Mouse (Mus musculus) ES-E14 (cell line): ENCODE results near the gene Ankrd2. TPM values are rescaled to one million over a fixed set of nuclear protein-coding genes. Genes with fewer than 3 reads are reported as not detected.
A peak's percentile ranks its signal among the peaks of the same experiment; 100 is the strongest.

Experiments
- DNase-seq: peaks from one replicate; pipeline ENCODE4 v3.0.0-alpha.2; 2013; ENCODE audit warnings: low read depth, low spot score
- H3K27ac ChIP-seq: 2 replicates; pipeline ENCODE4 v1.5.1; 2012; ENCODE audit warnings: low read depth, mild to moderate bottlenecking, low read length, moderate library complexity, mixed read lengths; ENCODE audit not compliant: poor library complexity, insufficient read depth, severe bottlenecking
- H3K36me3 ChIP-seq: 2 replicates; pipeline ENCODE4 v1.6.1; 2012; ENCODE audit warnings: mild to moderate bottlenecking, low read length, moderate library complexity, mixed read lengths; ENCODE audit not compliant: control insufficient read depth, poor library complexity, insufficient read depth, severe bottlenecking
- H3K4me1 ChIP-seq, 2 experiments: fragments of 150-350 bp in 1 of 2; sonication (generic) in 1 of 2; 2 replicates each; pipeline ENCODE4 v1.6.1; 2012; ENCODE audit warnings: low read length in 2 of 2, mild to moderate bottlenecking in 1 of 2, mixed read lengths in 1 of 2; ENCODE audit not compliant: control insufficient read depth in 2 of 2, insufficient read depth in 2 of 2, poor library complexity in 1 of 2
- H3K4me3 ChIP-seq, 2 experiments: fragments of 150-350 bp in 1 of 2; sonication (generic) in 1 of 2; 2 replicates each; pipeline ENCODE4 v1.5.1; 2012; ENCODE audit warnings: low read length in 2 of 2, low read depth in 1 of 2, mild to moderate bottlenecking in 1 of 2, mixed read lengths in 1 of 2; ENCODE audit not compliant: insufficient read depth in 1 of 2, poor library complexity in 1 of 2, severe bottlenecking in 1 of 2
- H3K9ac ChIP-seq: 2 replicates; pipeline ENCODE4 v1.6.1; 2012; ENCODE audit warnings: low read depth, mild to moderate bottlenecking, low read length, mixed read lengths; ENCODE audit not compliant: poor library complexity, insufficient read depth, severe bottlenecking
- H3K9me3 ChIP-seq: fragments of 150-350 bp; sonication (generic); 2 replicates; pipeline ENCODE4 v1.6.1; 2012; ENCODE audit warnings: low read depth, mild to moderate bottlenecking, low read length; ENCODE audit not compliant: control insufficient read depth, insufficient read depth
- CHD2 ChIP-seq: IDR thresholded peaks from 2 replicates; pipeline ENCODE4 v1.6.1; 2014; ENCODE audit warnings: mild to moderate bottlenecking, low read depth, low read length, inconsistent platforms
- HCFC1 ChIP-seq: IDR thresholded peaks from 2 replicates; pipeline ENCODE4 v1.6.1; 2012; ENCODE audit warnings: low read length, inconsistent platforms, borderline replicate concordance; ENCODE audit not compliant: insufficient read depth
- MAFK ChIP-seq: IDR thresholded peaks from 2 replicates; pipeline ENCODE4 v1.6.1; 2014; ENCODE audit warnings: mild to moderate bottlenecking, low read depth, low read length, inconsistent platforms; ENCODE audit not compliant: insufficient read depth
- ZC3H11A ChIP-seq: IDR thresholded peaks from 2 replicates; pipeline ENCODE4 v1.6.1; 2012; ENCODE audit warnings: low read depth, mild to moderate bottlenecking, inconsistent platforms, low read length, borderline replicate concordance
- ZNF384 ChIP-seq: IDR thresholded peaks from 2 replicates; pipeline ENCODE4 v1.6.1; 2012; ENCODE audit warnings: low read depth, low read length, inconsistent platforms
- in situ Hi-C, 2 experiments: fragments of 600-800 bp; cut with MboI; formaldehyde crosslinking; loops; one replicate each; pipeline ENCODE4 v1.15.1; 2025; ENCODE audit warnings: low sequenced_read_pairs in 2 of 2, inconsistent platforms in 1 of 2; ENCODE audit not compliant: unreplicated experiment in 2 of 2
- total RNA-seq: library from RNA; depleted of rRNA; stranded (reverse); fragments of 300-350 nt; gene quantifications from 2 replicates; pipeline ENCODE4 v1.2.3, GENCODE M21; 2012

Ankrd2 gene
- total RNA-seq, 1 experiment: 0.45 TPM

DNA sequence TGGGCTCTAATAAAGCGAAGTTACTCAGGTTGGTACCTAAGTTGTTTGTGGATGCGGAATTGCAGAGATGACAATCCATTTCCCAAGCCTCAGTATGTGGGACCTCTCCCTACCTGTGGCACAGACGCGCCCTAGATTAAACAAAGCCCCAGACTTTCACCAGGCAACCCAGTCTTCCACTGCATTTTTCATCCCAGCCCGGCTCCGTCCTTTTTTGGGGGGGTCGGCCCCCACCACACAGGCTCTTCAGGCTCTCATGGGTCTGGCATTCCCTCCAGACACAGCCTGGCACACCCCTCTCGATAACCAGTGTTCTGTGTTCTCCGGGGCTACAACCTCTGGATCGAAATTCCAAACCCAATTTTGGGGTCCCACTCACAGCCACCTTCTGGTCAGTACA is 49.9 kb downstream of the Ankrd2 start:
- H3K36me3 ChIP-seq: no peaks in the 10 kb centered on the region
- in situ Hi-C loops: no loop called here

DNA sequence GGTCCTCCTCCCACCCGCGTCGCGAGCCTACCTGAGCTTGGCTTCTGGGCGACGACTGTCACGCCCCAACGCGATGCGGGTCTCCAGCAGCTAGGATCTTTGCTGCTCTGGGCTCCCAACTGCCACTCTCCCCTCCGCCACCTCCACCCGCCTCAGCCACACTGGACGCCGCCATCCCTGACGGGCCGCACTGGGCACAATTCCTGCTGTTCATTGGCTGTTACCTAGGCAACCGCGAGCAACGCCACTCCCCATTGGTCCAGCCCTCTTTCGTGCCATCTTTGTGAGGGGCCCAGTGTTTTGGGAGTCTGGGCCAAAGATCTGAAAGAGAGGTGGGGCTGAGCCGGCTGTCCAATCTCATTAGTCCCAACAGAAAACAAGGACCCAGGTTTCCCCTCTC is 50.4 kb downstream of the Ankrd2 start, which contains the start of gene Morn4:
Gene Morn4, minus strand, starts transcription at position 192 of the 400 bp plus-strand sequence.
- H3K36me3 ChIP-seq: no peaks in the 10 kb centered on the region
- in situ Hi-C loops: no loop called here
- TF ChIP-seq HCFC1 (peak; percentile 60; the same call in 1 of the 2 replicates), CHD2 (peak; percentile 71), ZC3H11A (no peak)
- peak; percentile 89 for DNase-seq
- no peaks in the 10 kb centered on the region for H3K9me3 ChIP-seq
- H3K27ac ChIP-seq: no peak within 1 kb of the TSS
- H3K4me1 ChIP-seq: no peaks in the 10 kb centered on the region
- H3K4me3 ChIP-seq: peak within 1 kb of the TSS; percentile 82 to 84
- peak within 1 kb of the TSS; percentile 81 for H3K9ac ChIP-seq

More for the DNA sequence above, 49.9 kb downstream of the Ankrd2 start:
- no peak for TF ChIP-seq CHD2
- TF ChIP-seq MAFK: no peak
- TF ChIP-seq HCFC1: no peak
- no peak for TF ChIP-seq ZC3H11A
- TF ChIP-seq ZNF384: no peak
- no peaks in the 10 kb centered on the region for H3K4me1 ChIP-seq
- no peak overlapping the region for H3K27ac ChIP-seq
- peak overlapping the region; percentile 82 to 84 for H3K4me3 ChIP-seq
- H3K9me3 ChIP-seq: no peaks in the 10 kb centered on the region
- DNase-seq: no peak
- H3K9ac ChIP-seq: peak overlapping the region; percentile 81

DNA sequence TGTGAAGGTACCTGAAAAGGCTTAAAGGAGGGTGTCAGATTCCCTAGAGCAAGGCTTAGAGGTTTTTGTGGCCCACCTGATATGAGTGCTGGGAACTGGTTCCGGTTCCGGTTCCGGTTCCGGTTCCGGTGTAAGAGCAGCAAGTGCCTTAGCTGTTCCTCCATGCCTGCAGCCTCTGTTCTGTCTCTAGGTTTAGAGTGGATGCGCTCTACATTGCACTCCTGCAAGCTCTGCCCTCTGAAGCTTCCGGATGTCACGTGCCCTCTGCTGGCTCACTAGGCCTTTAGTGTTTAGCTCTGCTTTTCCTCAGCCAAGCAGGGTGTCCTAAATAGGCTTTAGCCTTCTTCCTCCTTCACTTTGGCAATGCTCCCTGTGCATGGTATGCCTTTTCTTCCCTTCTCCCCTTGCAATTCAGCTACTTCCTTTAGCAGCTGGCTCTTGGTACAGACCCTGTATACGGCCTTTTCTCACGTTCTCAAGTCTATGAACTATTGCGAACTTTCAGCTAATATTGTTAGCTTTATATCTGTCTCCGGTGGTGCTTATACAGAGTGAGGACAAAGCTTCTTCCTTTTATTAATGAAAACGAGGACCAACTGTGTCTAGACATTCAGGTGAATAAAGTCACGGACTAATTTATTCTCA is 53.4 kb downstream of the Ankrd2 start:
- no peak overlapping the region; the same call in 1 of the 2 replicates for H3K27ac ChIP-seq
- H3K9ac ChIP-seq: peak overlapping the region; percentile 16; the same call in 1 of the 2 replicates
- DNase-seq: no peak
- no peak for TF ChIP-seq MAFK
- no peak for TF ChIP-seq HCFC1
- TF ChIP-seq ZC3H11A: no peak
- TF ChIP-seq ZNF384: no peak
- no peak for TF ChIP-seq CHD2
- peak overlapping the region; percentile 54 to 70 for H3K4me3 ChIP-seq
- H3K36me3 ChIP-seq: no peaks in the 10 kb centered on the region
- H3K9me3 ChIP-seq: no peaks in the 10 kb centered on the region
- 0 out of 4 replicates have a peak, but pooled peaks cover 0 to 3% of the 10 kb centered on the region in 2 experiments for H3K4me1 ChIP-seq
- in situ Hi-C loops: no loop called here

DNA sequence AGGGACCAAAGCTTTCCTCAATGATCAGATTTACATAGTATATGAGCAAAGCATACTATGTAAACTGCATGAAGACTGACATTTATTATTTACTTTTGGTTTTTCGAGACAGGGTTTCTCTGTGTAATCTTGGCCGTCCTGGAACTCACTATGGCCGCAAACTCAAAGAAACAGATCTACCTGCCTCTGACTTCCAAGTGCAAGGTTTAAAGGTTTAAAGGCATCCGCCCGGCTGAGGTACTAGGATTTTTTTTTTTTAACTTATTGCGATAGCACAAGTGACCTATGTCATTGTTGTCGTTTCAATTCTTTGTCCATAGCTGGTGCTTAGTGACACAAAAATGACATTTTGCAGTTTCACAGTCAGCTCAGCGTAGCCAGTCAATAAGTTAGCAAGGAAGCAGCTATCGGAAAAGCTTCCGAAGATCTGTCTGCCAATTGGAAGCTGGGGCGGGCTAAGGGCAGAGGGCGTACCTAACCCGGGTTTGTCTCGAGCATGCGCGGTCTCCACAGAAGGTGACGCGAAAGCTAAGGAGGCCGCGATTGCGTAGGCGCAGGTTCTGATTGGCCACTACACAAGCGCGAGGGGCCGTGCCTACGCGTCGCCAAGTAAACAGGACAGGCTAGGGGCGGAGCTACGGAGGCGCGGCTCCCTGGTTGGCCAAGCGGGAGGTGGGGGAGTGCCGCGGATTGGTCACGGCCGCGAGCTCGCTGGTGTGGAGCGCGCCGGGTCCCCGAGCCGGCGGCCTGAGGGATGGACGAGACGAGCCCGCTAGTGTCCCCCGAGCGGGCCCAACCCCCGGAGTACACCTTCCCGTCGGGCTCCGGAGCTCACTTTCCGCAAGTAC is 54.2 kb downstream of the Ankrd2 start, which contains the start of gene Pi4k2a:
Gene Pi4k2a, plus strand, starts transcription at position 723 of the 848 bp plus-strand sequence.
- Histone ChIP-seq H3K27ac (peak within 1 kb of the TSS; percentile 58; the same call in 1 of the 2 replicates), H3K9me3 (no peaks in the 10 kb centered on the region), H3K9ac (peak within 1 kb of the TSS; percentile 97), H3K36me3 (peaks cover 2% of the 10 kb centered on the region; the same call in 1 of the 2 replicates), H3K4me3 (peak within 1 kb of the TSS; percentile 95 to 97), H3K4me1 (0 out of 4 replicates have a peak, but pooled peaks cover 0 to 3% of the 10 kb centered on the region in 2 experiments)
- no peak for TF ChIP-seq MAFK
- TF ChIP-seq ZC3H11A: no peak
- TF ChIP-seq HCFC1: 0 out of 2 replicates have a peak, but pooled peaks have one; percentile 47
- DNase-seq: peak; percentile 99
- in situ Hi-C loops: no loop called here
